Mouse (Mus musculus) splenic B cell, adult 2 months (primary cell): ENCODE data around the gene Sf3b5.
"Not testable (repeated sequence)": the region's sequence is repeated elsewhere in the genome, so short reads cannot be mapped to it uniquely, and the experiment has no call there.

Experiments used
- DNase-seq: peaks from one replicate; pipeline ENCODE4 v3.0.0-alpha.2; 2011; ENCODE audit warnings: low read depth, low spot score
- H3K27me3 ChIP-seq: 2 replicates; pipeline ENCODE4 v1.6.1; 2012; ENCODE audit warnings: mild to moderate bottlenecking, low read length, moderate library complexity, mixed read lengths; ENCODE audit not compliant: control insufficient read depth, poor library complexity, insufficient read depth, severe bottlenecking
- H3K36me3 ChIP-seq: 2 replicates; pipeline ENCODE4 v1.6.1; 2012; ENCODE audit warnings: mild to moderate bottlenecking, low read length, moderate library complexity, mixed read lengths; ENCODE audit not compliant: control insufficient read depth, poor library complexity, insufficient read depth, severe bottlenecking

Gene Sf3b5

DNA sequence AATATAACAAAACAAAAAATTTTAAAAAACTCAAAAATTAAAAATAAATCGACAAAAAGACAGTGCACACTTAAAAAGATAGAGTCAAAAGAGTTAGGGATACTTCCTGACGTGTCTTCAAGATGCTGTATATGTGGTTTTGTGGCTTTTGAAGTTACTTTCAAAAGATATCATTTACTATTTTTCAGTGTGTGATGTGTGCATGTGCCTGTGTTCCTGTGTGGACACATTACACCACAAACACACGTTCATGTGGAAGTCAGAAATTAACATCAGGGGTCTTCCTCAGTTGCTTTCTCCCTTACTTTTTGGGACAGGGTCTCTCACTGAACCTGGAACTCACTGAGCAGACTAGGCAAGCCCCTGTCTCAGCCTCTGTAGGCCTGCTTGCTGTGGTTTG lies 20.1 kb upstream of the Sf3b5 start:
- DNase-seq = no peak
- no peaks in the 10 kb centered on the region for H3K27me3 ChIP-seq
- no peaks in the 10 kb centered on the region for H3K36me3 ChIP-seq

GRCm38 (mm10) chr10:12986485-12986884 lies 18.7 kb upstream of the Sf3b5 start:
- H3K36me3 ChIP-seq = no peaks in the 10 kb centered on the region
- DNase-seq = no peak
- H3K27me3 ChIP-seq = no peaks in the 10 kb centered on the region

DNA sequence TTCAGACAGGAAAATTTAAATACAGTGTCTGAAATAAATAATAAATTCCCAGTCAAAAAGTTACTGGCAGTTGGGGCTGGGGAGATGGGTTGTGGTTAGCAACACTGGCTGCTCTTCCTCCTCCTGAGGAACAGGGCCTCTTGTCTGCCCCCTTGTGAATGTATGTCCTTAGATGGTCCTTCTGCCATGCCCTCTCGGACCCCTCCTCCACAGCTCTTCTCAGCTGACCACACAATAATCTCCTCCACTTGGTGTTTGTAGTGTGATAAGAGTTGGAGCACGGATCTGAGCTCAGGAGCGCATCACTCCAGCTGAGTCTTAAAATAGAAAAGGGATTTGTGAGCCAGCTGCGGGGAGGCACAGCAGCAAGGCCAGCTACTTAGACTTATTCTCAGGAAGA lies 18.2 kb upstream of the Sf3b5 start:
- no peaks in the 10 kb centered on the region for H3K27me3 ChIP-seq
- DNase-seq = no peak
- H3K36me3 ChIP-seq = no peaks in the 10 kb centered on the region

GRCm38 (mm10) chr10:12991953-12992352 lies 13.2 kb upstream of the Sf3b5 start:
- no peak for DNase-seq

GRCm38 (mm10) chr10:12993411-12994039 lies 11.6 kb upstream of the Sf3b5 start:
- no peak for DNase-seq
- Histone ChIP-seq H3K27me3 (no peaks in the 10 kb centered on the region), H3K36me3 (no peaks in the 10 kb centered on the region)

More at GRCm38 (mm10) chr10:12991953-12992352, 13.2 kb upstream of the Sf3b5 start:
- H3K36me3 ChIP-seq = no peaks in the 10 kb centered on the region
- H3K27me3 ChIP-seq = no peaks in the 10 kb centered on the region

- Histone ChIP-seq H3K27me3 (no peaks in the 10 kb centered on the region), H3K36me3 (no peaks in the 10 kb centered on the region)
- peak; percentile 93 for DNase-seq
These were observed 8.2 kb upstream of the Sf3b5 start for GRCm38 (mm10) chr10:12996736-12997477.

GRCm38 (mm10) chr10:13007876-13008736 lies 3.0 kb downstream of the Sf3b5 start:
- H3K36me3 ChIP-seq = no peaks in the 10 kb centered on the region
- H3K27me3 ChIP-seq = no peaks in the 10 kb centered on the region
- peak; percentile 97 for DNase-seq

- H3K27me3 ChIP-seq = no peaks in the 10 kb centered on the region
- DNase-seq = no peak
- H3K36me3 ChIP-seq = no peaks in the 10 kb centered on the region
These were observed 3.6 kb downstream of the Sf3b5 start for GRCm38 (mm10) chr10:13008737-13009121.

DNA sequence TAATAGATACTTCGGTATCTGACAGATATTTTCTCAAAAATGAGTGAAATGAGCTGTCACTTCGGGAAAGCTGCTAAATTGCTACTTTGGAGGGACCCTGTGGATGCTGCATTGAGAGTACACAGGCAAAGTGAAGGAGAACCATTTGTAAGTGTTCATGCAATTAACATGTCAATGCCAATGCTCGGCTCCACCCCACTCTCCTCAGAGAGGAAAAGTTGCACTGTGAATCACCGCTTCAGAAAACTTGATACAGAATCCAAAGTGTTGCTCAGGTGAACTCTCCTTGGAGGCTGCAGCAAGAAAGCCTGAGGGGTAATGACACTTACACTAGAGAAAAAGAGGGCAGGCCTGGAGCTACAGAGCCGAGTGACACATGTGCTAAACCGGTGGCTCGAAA lies 8.9 kb downstream of the Sf3b5 start:
- Histone ChIP-seq H3K27me3 (no peaks in the 10 kb centered on the region), H3K36me3 (no peaks in the 10 kb centered on the region)
- no peak for DNase-seq

GRCm38 (mm10) chr10:13016573-13016972 lies 11.4 kb downstream of the Sf3b5 start:
- H3K27me3 ChIP-seq = no peaks in the 10 kb centered on the region
- peak; percentile 82 for DNase-seq
- H3K36me3 ChIP-seq = no peaks in the 10 kb centered on the region

DNA sequence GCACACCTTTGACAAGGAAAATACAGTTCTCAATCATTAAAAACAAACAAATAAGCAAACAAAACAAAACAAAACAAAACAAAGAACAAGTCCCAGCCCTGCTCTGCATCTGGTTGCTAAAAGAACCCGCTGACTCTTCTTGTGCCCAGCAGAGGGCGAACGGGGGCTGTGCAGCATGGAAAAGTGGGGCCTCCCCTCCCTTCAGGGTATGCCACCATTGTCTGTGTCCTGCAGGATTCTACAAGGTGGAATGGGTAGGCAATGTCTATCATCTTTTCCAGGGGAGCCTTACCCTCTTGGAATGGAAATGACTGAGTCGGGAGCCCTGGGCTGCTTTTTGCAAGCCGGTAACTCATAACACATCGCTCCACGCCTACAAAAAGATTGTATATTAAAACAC lies 13.4 kb downstream of the Sf3b5 start:
- peak; percentile 35 for DNase-seq

DNA sequence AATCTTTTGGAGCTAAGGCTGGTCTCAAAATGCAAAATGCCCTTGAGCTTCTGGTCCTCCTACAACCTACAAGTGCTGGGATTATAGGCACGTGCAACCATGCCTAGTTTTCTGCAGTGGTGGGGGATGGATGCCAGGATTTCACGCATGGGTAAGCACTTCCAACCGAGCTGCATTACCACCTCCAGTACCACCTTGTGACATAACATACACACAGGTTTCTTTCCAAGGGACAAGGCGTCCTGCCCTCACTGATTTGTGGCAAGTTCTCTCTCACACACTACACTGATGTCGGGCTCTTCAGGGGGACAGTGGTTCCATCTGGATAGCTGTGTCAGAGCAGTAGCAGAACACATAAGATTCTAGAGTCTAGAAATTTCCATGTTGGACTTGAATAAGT lies 13.9 kb downstream of the Sf3b5 start:
- Histone ChIP-seq H3K36me3 (no peaks in the 10 kb centered on the region), H3K27me3 (no peaks in the 10 kb centered on the region; the same call in 1 of the 2 replicates)
- no peak for DNase-seq

More for the DNA sequence above, 13.4 kb downstream of the Sf3b5 start:
- H3K27me3 ChIP-seq = no peaks in the 10 kb centered on the region; the same call in 1 of the 2 replicates
- H3K36me3 ChIP-seq = no peaks in the 10 kb centered on the region

DNA sequence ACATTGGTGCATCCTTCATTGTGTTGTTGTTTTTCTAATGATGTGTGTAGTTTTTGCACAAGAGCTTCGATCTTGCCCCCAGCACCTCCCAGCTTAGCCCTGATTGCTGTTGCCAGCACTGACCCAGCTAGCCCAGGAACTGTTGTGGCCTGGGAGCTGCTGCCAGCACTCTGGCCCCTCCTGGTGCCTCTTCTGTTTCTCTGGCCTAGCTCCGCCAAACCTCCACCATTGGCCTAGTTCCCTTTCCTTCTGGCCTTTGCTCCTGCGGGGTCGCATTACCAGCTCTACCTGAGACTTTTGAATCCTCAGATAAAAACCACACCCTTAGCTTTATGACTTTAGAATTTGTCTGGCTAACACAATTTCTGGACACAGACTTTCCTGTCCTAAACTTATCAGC lies 17.0 kb downstream of the Sf3b5 start:
- no peaks in the 10 kb centered on the region for H3K36me3 ChIP-seq
- H3K27me3 ChIP-seq = no peaks in the 10 kb centered on the region; the same call in 1 of the 2 replicates
- DNase-seq = no peak

DNA sequence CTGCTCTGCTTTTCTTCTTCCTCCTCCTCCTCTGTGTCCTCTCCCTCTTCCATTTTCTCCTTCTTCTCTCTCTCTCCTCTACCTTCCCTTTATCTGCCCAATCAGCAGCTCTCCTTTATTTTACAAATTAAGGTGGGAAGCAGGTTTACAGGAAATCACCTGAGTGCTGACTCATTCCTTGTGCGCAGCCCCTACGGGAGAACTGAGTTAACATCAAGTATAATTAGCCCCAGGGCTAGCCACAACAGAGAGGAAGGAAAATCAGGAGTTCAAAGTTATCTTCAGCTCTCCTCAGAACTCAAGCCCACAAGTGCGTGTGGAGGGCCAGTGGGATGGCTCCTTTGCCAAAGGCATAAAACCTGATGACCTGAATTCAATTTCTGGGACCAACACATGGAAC lies 18.8 kb downstream of the Sf3b5 start:
- not testable (repeated sequence) for H3K27me3 ChIP-seq, DNase-seq, H3K36me3 ChIP-seq

- H3K36me3 ChIP-seq = no peaks in the 10 kb centered on the region
- H3K27me3 ChIP-seq = no peaks in the 10 kb centered on the region; the same call in 1 of the 2 replicates
- no peak for DNase-seq
These were observed 22.6 kb downstream of the Sf3b5 start for GRCm38 (mm10) chr10:13027702-13028101.
